Mouse (Mus musculus) left cerebral cortex, adult 2 months (tissue): Measurements from ENCODE around the gene Atp8b3. TPM values are rescaled to one million over a fixed set of nuclear protein-coding genes. Genes with fewer than 3 reads are reported as not detected.

Experiments
- DNase-seq, 2 experiments: peaks; one replicate each; pipeline ENCODE4 v3.0.0; 2021 to 2022; ENCODE audit warnings: low spot score in 2 of 2, mixed read lengths in 1 of 2; ENCODE audit errors: extremely low spot score in 1 of 2
- H3K27ac ChIP-seq: fragments of 200-600 bp; 2 replicates; pipeline ENCODE4 v1.8.1; 2022
- H3K4me3 ChIP-seq: fragments of 200-600 bp; 2 replicates; pipeline ENCODE4 v1.8.1; 2022
- CTCF ChIP-seq: fragments of 200-600 bp; IDR thresholded peaks from 2 replicates; pipeline ENCODE4 v1.8.1; 2022; ENCODE audit warnings: antibody characterized with exemption, mild to moderate bottlenecking, moderate library complexity
- intact Hi-C: fragments of 180-260 bp; cut with DNase I; formaldehyde crosslinking; loops from one replicate; pipeline ENCODE4 v1.15.1; 2025
- long read RNA-seq, 2 experiments: library from polyadenylated mRNA; stranded (forward); transcript quantifications; one replicate each; pipeline ENCODE4 v2.0.0; 2021; ENCODE audit warnings: borderline mapping rate in 2 of 2
- total RNA-seq, 2 experiments: library from RNA; stranded (reverse); gene quantifications; 2 replicates each; pipeline ENCODE4 v1.2.3; 2021

The Atp8b3 gene
- total RNA-seq: under 1 TPM; 0.11 to 0.63 TPM
- long read RNA-seq, experiment 1, partial matches to known transcripts: 0 of 1 reads
- long read RNA-seq, experiment 1, other reads (novel, unspliced or antisense): 1 of 1 reads
- long read RNA-seq, experiment 2: 0 reads

- no peak within 1 kb of the TSS for H3K27ac ChIP-seq
- H3K4me3 ChIP-seq: no peak within 1 kb of the TSS
- intact Hi-C loops: no loop called here
- TF ChIP-seq CTCF: no peak
- DNase-seq: no peak
Measured at GRCm38 (mm10) chr10:80538710-80539394, at the start of gene Atp8b3. Gene Atp8b3, minus strand, starts transcription at chr10:80539124.

- TF ChIP-seq CTCF: no peak
- Histone ChIP-seq H3K27ac (peak overlapping the region; percentile 81), H3K4me3 (peak overlapping the region; percentile 32)
- intact Hi-C loops: no loop called here
- DNase-seq: no peak
Measured at GRCm38 (mm10) chr10:80587305-80587657, 48.4 kb upstream of the Atp8b3 start.

- peak overlapping the region; percentile 32 for H3K4me3 ChIP-seq
- no peak for TF ChIP-seq CTCF
- DNase-seq: no peak
- intact Hi-C loops: no loop called here
- peak overlapping the region; percentile 81 for H3K27ac ChIP-seq
Measured at GRCm38 (mm10) chr10:80586407-80587304, 47.7 kb upstream of the Atp8b3 start.

- no peak for TF ChIP-seq CTCF
- DNase-seq: no peak
- Histone ChIP-seq H3K4me3 (no peak overlapping the region), H3K27ac (peak overlapping the region; percentile 81; the same call in 1 of the 2 replicates)
- intact Hi-C loops: no loop called here
Measured at GRCm38 (mm10) chr10:80585581-80585980, 46.7 kb upstream of the Atp8b3 start.

- H3K27ac ChIP-seq: peak overlapping the region; percentile 28; the same call in 1 of the 2 replicates
- H3K4me3 ChIP-seq: no peak overlapping the region
- TF ChIP-seq CTCF: no peak
- DNase-seq: no peak
- intact Hi-C loops: no loop called here
Measured at GRCm38 (mm10) chr10:80584642-80585552, 46.0 kb upstream of the Atp8b3 start.

GRCm38 (mm10) chr10:80584045-80584488 is 45.1 kb upstream of the Atp8b3 start:
- intact Hi-C loops: no loop called here
- Histone ChIP-seq H3K27ac (peak overlapping the region; percentile 28; the same call in 1 of the 2 replicates), H3K4me3 (no peak overlapping the region)
- DNase-seq: no peak
- no peak for TF ChIP-seq CTCF

- intact Hi-C loops: no loop called here
- H3K4me3 ChIP-seq: no peak overlapping the region
- TF ChIP-seq CTCF: no peak
- peak overlapping the region; percentile 32; the same call in 1 of the 2 replicates for H3K27ac ChIP-seq
- DNase-seq: no peak
Measured at GRCm38 (mm10) chr10:80583047-80583446, 44.1 kb upstream of the Atp8b3 start.

- peak; percentile 52 for TF ChIP-seq CTCF
- intact Hi-C loops: loop anchor here (5.0 kb wide), 1 partner anchor 98 kb away; the partner anchor contains the start of gene Mknk2
- peak overlapping the region; percentile 90; the same call in 1 of the 2 replicates for H3K27ac ChIP-seq
- DNase-seq: no peak
- no peak overlapping the region for H3K4me3 ChIP-seq
Measured at GRCm38 (mm10) chr10:80578911-80579310, 40.0 kb upstream of the Atp8b3 start.

- Histone ChIP-seq H3K27ac (peak overlapping the region; percentile 90), H3K4me3 (peak overlapping the region; percentile 83)
- peak; percentile 75 for TF ChIP-seq CTCF
- intact Hi-C loops: loop anchor here (5.0 kb wide), 1 partner anchor 99 kb away; the partner anchor contains the start of gene Mknk2
- peak in 1 of 2 experiments; percentile 68 for DNase-seq
Measured at GRCm38 (mm10) chr10:80578131-80578750, 39.3 kb upstream of the Atp8b3 start.
